8 mouse cellular contexts compared by ENCODE assay signal in the genomic region with DNA sequence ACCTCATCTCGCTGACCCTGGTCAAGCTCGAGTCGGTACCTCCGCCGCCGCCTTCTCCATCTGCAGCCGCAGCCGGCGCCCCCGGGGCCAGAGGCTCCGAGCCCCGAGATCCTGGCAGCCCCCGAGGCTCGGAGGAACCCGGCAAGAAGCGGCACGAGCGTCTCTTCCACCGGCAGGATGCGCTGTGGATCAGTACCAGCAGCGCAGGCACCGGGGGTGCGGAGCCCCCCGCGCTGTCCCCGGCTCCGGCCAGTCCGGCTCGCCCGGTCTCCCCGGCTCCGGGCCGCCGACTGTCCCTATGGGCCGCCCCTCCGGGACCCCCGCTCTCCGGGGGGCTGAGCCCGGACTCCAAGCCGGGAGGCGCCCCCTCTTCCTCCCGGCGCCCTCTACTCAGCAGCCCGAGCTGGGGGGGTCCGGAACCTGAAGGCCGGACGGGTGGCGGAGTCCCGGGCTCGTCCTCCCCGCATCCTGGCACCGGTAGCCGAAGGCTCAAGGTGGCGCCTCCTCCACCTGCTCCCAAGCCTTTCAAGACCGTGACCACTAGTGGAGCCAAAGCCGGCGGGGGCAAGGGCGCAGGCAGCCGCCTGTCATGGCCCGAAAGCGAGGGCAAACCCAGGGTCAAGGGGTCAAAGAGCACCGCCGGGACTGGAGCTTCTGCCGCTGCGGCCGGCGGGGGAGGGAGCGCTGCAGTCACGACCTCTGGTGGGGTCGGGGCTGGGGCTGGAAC. TPM values are rescaled to one million over a fixed set of nuclear protein-coding genes. Genes with fewer than 3 reads are reported as not detected.
DNase-seq lines count a peak whose midpoint lies in the region; ATAC-seq and TF ChIP-seq lines count a peak whose summit lies in the region.

No protein-coding gene starts in this region.

- H3K27me3 ChIP-seq in lung, embryonic 14.5 days (ENCODE audit: insufficient read depth, low read length), result peaks cover 71% of the 10 kb centered on the region
- H3K27me3 ChIP-seq in hindbrain, embryonic 16.5 days (replicated peaks; ENCODE audit: control insufficient read depth, insufficient read depth, low read length), result no peaks in the 10 kb centered on the region
- H3K27me3 ChIP-seq in midbrain, embryonic 14.5 days (ENCODE audit: control insufficient read depth, insufficient read depth, low read length), result 0 out of 2 replicates have a peak, but pooled peaks cover 14% of the 10 kb centered on the region

- peak overlapping the region; percentile 47 for H3K4me3 ChIP-seq in lung, embryonic 14.5 days (ENCODE audit: low read depth, low read length)
- H3K4me3 ChIP-seq in hindbrain, embryonic 16.5 days (ENCODE audit: low read length), result peak overlapping the region; percentile 83
- peak overlapping the region; percentile 88 for H3K4me3 ChIP-seq in midbrain, embryonic 14.5 days (replicated peaks; ENCODE audit: low read depth, low read length)

- 0 out of 2 replicates have a peak, but pooled peaks cover 3% of the 10 kb centered on the region for H3K4me1 ChIP-seq in lung, embryonic 14.5 days (ENCODE audit: insufficient read depth)
- peaks cover 33% of the 10 kb centered on the region for H3K4me1 ChIP-seq in hindbrain, embryonic 16.5 days (ENCODE audit: control insufficient read depth, insufficient read depth, low read depth, low read length)
- peaks cover 40% of the 10 kb centered on the region for H3K4me1 ChIP-seq in midbrain, embryonic 14.5 days (ENCODE audit: control insufficient read depth, insufficient read depth, low read length)

- DNase-seq in lung, embryonic 14.5 days, result peak; percentile 62
- no peak for DNase-seq in lung, postnatal 36 days
- peak; percentile 56 for DNase-seq in embryo, embryonic 11 days
- DNase-seq in midbrain, embryonic 14.5 days, result peak; percentile 81
- no peak for DNase-seq in spleen, postnatal 4 days (ENCODE audit: low spot score in 2 of 2)
- no peak for DNase-seq in thymus, postnatal 14 days
- no peak for DNase-seq in gastrocnemius, postnatal 14 days

- H3K4me2 ChIP-seq in lung, embryonic 14.5 days, result peak overlapping the region; percentile 86
- peak overlapping the region; percentile 86 for H3K4me2 ChIP-seq in hindbrain, embryonic 16.5 days (ENCODE audit: low read length)
- peak overlapping the region; percentile 93 for H3K4me2 ChIP-seq in midbrain, embryonic 14.5 days (ENCODE audit: low read length)

- H3K9me3 ChIP-seq in lung, embryonic 14.5 days (ENCODE audit: low read depth, low read length), result no peaks in the 10 kb centered on the region
- no peaks in the 10 kb centered on the region for H3K9me3 ChIP-seq in hindbrain, embryonic 16.5 days (ENCODE audit: control insufficient read depth, low read length)
- H3K9me3 ChIP-seq in midbrain, embryonic 14.5 days (ENCODE audit: control insufficient read depth, low read length), result no peaks in the 10 kb centered on the region

- ATAC-seq in lung, embryonic 14.5 days (ENCODE audit: insufficient read depth), result 0 out of 2 replicates have a peak, but pooled peaks have one; percentile 10
- ATAC-seq in hindbrain, embryonic 16.5 days, result no peak
- ATAC-seq in midbrain, embryonic 14.5 days (ENCODE audit: low FRiP score, low TSS enrichment), result no peak

- H3K36me3 ChIP-seq in lung, embryonic 14.5 days (ENCODE audit: insufficient read depth), result no peaks in the 10 kb centered on the region
- H3K36me3 ChIP-seq in hindbrain, embryonic 16.5 days (ENCODE audit: control insufficient read depth, insufficient read depth, low read length), result peaks cover 8% of the 10 kb centered on the region; the same call in 1 of the 2 replicates
- H3K36me3 ChIP-seq in midbrain, embryonic 14.5 days (ENCODE audit: control insufficient read depth, insufficient read depth, low read length), result peaks cover 22% of the 10 kb centered on the region

- WGBS in lung, embryonic 14.5 days, result 2% methylated on average over 64 of the region's 70 CpGs
- 1% methylated on average over 66 of the region's 70 CpGs for WGBS in hindbrain, embryonic 16.5 days
- under 1% methylated on average over 69 of the region's 70 CpGs for WGBS in midbrain, embryonic 14.5 days

- H3K9ac ChIP-seq in lung, embryonic 14.5 days, result peak overlapping the region; percentile 36
- peak overlapping the region; percentile 89 for H3K9ac ChIP-seq in hindbrain, embryonic 16.5 days (ENCODE audit: low read depth, low read length)
- H3K9ac ChIP-seq in midbrain, embryonic 14.5 days (replicated peaks; ENCODE audit: low read length), result peak overlapping the region; percentile 84

- no peak; the same call in 1 of the 2 replicates for TF ChIP-seq CTCF in lung, embryonic 14.5 days (IDR thresholded peaks at IDR 0.05; ENCODE audit: low read depth)

- no peak overlapping the region for H3K27ac ChIP-seq in lung, embryonic 14.5 days (ENCODE audit: low read depth)
- H3K27ac ChIP-seq in hindbrain, embryonic 16.5 days (ENCODE audit: low read depth, low read length), result peak overlapping the region; percentile 92
- peak overlapping the region; percentile 92 for H3K27ac ChIP-seq in midbrain, embryonic 14.5 days (replicated peaks; ENCODE audit: low read depth, low read length)

- intact Hi-C loops in gastrocnemius, postnatal 14 days (cut with DNase I; ENCODE audit: low total_unique reads), result no loop called here

RNA-seq across cellular contexts. Expression of a gene that starts 4.7 kb away (rescaled TPM):
- 0.07 and 0.11 TPM in 2 replicates for polyA plus RNA-seq in lung, embryonic 14.5 days (2014; fragmentation: Nextera tagmentation; extraction: Ambion mirVana)
- polyA plus RNA-seq in hindbrain, embryonic 16.5 days (2015; fragmentation: Nextera tagmentation; extraction: Ambion mirVana), result 3.4 and 4.2 TPM in 2 replicates
- polyA plus RNA-seq in midbrain, embryonic 14.5 days (2014; fragmentation: Nextera tagmentation; extraction: Ambion mirVana), result 8.1 and 13.1 TPM in 2 replicates
- total RNA-seq in gastrocnemius, postnatal 14 days (2021), result 1 to 10 TPM; 3.4 to 6.7 TPM

RNA-seq across cellular contexts. Expression of a gene that starts 9.8 kb away (rescaled TPM):
- polyA plus RNA-seq in lung, embryonic 14.5 days (2014; fragmentation: Nextera tagmentation; extraction: Ambion mirVana), result 120 and 130 TPM in 2 replicates
- polyA plus RNA-seq in hindbrain, embryonic 16.5 days (2015; fragmentation: Nextera tagmentation; extraction: Ambion mirVana), result 123 TPM in 2 replicates
- polyA plus RNA-seq in midbrain, embryonic 14.5 days (2014; fragmentation: Nextera tagmentation; extraction: Ambion mirVana), result 67.7 and 71.7 TPM in 2 replicates
- total RNA-seq in gastrocnemius, postnatal 14 days (2021), result 10 to 100 TPM; 26.5 to 31.6 TPM

RNA-seq across cellular contexts. Expression of a gene that starts 16.5 kb away (rescaled TPM):
- polyA plus RNA-seq in lung, embryonic 14.5 days (2014; fragmentation: Nextera tagmentation; extraction: Ambion mirVana), result 2,143 and 2,245 TPM in 2 replicates
- 669 and 724 TPM in 2 replicates for polyA plus RNA-seq in hindbrain, embryonic 16.5 days (2015; fragmentation: Nextera tagmentation; extraction: Ambion mirVana)
- polyA plus RNA-seq in midbrain, embryonic 14.5 days (2014; fragmentation: Nextera tagmentation; extraction: Ambion mirVana), result 1,072 and 1,231 TPM in 2 replicates
- total RNA-seq in gastrocnemius, postnatal 14 days (2021), result 10 to 100 TPM; 62.5 to 84.0 TPM

RNA-seq across cellular contexts. Expression of a gene that starts 19.8 kb away (rescaled TPM):
- 0.99 and 1.5 TPM in 2 replicates for polyA plus RNA-seq in lung, embryonic 14.5 days (2014; fragmentation: Nextera tagmentation; extraction: Ambion mirVana)
- polyA plus RNA-seq in hindbrain, embryonic 16.5 days (2015; fragmentation: Nextera tagmentation; extraction: Ambion mirVana), result 5.2 and 6.0 TPM in 2 replicates
- polyA plus RNA-seq in midbrain, embryonic 14.5 days (2014; fragmentation: Nextera tagmentation; extraction: Ambion mirVana), result 11.8 and 17.4 TPM in 2 replicates
- 1 to 10 TPM in 1 of 2 experiments, under 1 TPM in 1; 0.82 to 1.2 TPM for total RNA-seq in gastrocnemius, postnatal 14 days (2021)

RNA-seq across cellular contexts. Expression of a gene that starts 31.8 kb away (rescaled TPM):
- 0.09 TPM in 1 of 2 replicates, not detected in the other for polyA plus RNA-seq in lung, embryonic 14.5 days (2014; fragmentation: Nextera tagmentation; extraction: Ambion mirVana)
- 0.12 and 0.18 TPM in 2 replicates for polyA plus RNA-seq in hindbrain, embryonic 16.5 days (2015; fragmentation: Nextera tagmentation; extraction: Ambion mirVana)
- polyA plus RNA-seq in midbrain, embryonic 14.5 days (2014; fragmentation: Nextera tagmentation; extraction: Ambion mirVana), result not detected in 2 replicates
- under 1 TPM; 0.10 to 0.16 TPM for total RNA-seq in gastrocnemius, postnatal 14 days (2021)

Comparison
In these comparisons a context has a peak if more than half of its experiments do, and no peak if none do; other contexts are left out.
1. DNase-seq: peak in lung, embryonic 14.5 days (single experiment), embryo, embryonic 11 days (single experiment) and midbrain, embryonic 14.5 days (single experiment); none in lung, postnatal 36 days (single experiment), spleen, postnatal 4 days (0 of 2), thymus, postnatal 14 days (single experiment) and gastrocnemius, postnatal 14 days (single experiment).
2. H3K9ac ChIP-seq: peak in every context shown above with its lines; median percentile 89 in hindbrain, embryonic 16.5 days; 84 in midbrain, embryonic 14.5 days; 36 in lung, embryonic 14.5 days.
3. Peak in every context shown above with its lines, with median percentiles within 50 percentile points of each other: H3K4me2 ChIP-seq and H3K4me3 ChIP-seq.